Mouse (Mus musculus): ENCODE data around the gene Stub1. TPM values are rescaled to one million over a fixed set of nuclear protein-coding genes. Genes with fewer than 3 reads are reported as not detected.
"Not testable (repeated sequence)": the region's sequence is repeated elsewhere in the genome, so short reads cannot be mapped to it uniquely, and the experiment has no call there.

Gene Stub1
- polyA plus RNA-seq, 1 experiment from 2014 or later: 112 TPM

DNA sequence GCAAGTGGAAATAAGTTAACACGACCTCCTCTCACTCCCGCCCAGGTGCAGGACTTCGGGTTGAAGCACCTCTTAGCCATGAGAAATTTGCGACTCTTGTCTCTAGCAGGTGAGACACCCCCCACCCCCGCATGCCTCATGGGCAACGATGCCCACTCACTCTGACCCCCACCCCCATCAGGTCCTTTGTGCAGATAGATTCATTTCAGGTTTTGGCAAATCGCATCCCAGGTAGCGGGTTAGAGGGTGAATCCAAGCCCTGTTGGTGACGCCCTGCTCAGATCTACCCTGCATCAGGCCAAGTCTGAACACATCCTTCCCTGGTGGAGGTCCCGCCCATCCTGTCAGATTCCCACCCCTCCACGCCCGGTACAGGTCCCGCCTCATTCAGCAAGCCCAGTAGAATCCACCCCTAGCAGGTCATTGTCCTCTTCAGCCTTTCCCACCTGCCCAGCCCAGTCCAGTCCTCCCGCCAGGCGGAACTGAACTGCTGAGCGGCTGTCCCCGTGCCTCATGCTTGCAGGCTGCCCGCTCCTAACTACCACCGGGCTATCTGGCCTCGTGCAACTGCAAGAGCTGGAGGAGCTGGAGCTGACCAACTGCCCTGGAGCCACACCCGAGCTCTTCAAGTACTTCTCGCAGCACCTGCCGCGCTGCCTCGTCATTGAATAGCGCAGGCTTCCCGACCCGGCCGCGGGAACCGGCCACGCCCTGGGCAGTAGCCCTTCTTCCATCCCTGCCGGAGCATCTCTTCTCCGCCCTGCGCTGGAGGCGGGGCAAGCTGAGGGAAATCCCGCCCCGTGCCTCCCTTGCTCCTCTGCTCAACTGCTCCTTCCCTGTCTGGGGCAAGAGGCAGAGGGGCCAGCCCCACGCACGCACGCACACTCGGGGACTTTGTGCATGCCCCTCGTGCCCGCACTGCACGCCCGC, 14.1 kb downstream of the Stub1 start:
- peaks cover 35% of the 10 kb centered on the region for H3K27me3 ChIP-seq (ENCODE audit: control insufficient read depth, insufficient read depth, low read depth, low read length)
- peak overlapping the region; percentile 30; the same call in 1 of the 2 replicates for H3K4me2 ChIP-seq (ENCODE audit: low read depth, low read length)
- no peak overlapping the region for H3K4me3 ChIP-seq (ENCODE audit: low read depth, low read length)
- no peaks in the 10 kb centered on the region for H3K9me3 ChIP-seq (replicated peaks; ENCODE audit: control insufficient read depth, low read length)
- H3K27ac ChIP-seq (ENCODE audit: low read length): no peak overlapping the region
- peaks cover 12% of the 10 kb centered on the region for H3K4me1 ChIP-seq (ENCODE audit: control insufficient read depth, low read depth, low read length)
- 7% methylated on average over 42 of the region's 46 CpGs for WGBS (ENCODE audit: insufficient replicate concordance)
- H3K9ac ChIP-seq (ENCODE audit: low read depth, low read length): no peak overlapping the region
- H3K36me3 ChIP-seq (ENCODE audit: control insufficient read depth, insufficient read depth): no peaks in the 10 kb centered on the region
- peak; percentile 60 for ATAC-seq (ENCODE audit: low read depth)

GRCm38 (mm10) chr17:25817662-25818061, 15.5 kb downstream of the Stub1 start:
- Histone ChIP-seq H3K27ac (ENCODE audit: low read length) (no peak overlapping the region), H3K4me3 (ENCODE audit: low read depth, low read length) (no peak overlapping the region), H3K9me3 (replicated peaks; ENCODE audit: control insufficient read depth, low read length) (no peaks in the 10 kb centered on the region), H3K4me1 (ENCODE audit: control insufficient read depth, low read depth, low read length) (peaks cover 5% of the 10 kb centered on the region), H3K27me3 (ENCODE audit: control insufficient read depth, insufficient read depth, low read depth, low read length) (peaks cover 45% of the 10 kb centered on the region), H3K4me2 (ENCODE audit: low read depth, low read length) (no peak overlapping the region), H3K9ac (ENCODE audit: low read depth, low read length) (no peak overlapping the region), H3K36me3 (ENCODE audit: control insufficient read depth, insufficient read depth) (no peaks in the 10 kb centered on the region)
- ATAC-seq (ENCODE audit: low read depth): no peak
- 64% methylated on average over 11 of the region's 11 CpGs for WGBS (ENCODE audit: insufficient replicate concordance)

DNA sequence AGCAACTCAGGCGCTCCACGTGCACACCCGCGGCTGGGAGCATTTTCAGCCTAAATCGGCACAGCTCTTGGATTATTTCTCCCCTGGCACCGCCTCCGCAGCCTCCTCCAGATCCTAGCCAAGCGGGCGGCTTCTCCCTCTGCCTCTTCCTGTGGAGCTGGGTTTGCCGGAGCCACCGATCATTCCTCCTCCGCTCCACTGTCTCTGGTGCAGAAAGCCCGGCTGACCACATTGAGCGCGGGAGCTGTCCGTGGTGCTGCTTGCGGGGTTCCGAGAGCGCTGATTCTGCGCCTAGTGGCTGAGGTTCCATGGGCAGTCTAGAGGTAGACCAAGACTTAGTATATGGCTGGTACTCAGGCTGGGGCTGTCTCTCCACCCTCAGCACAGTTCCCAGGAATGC, 19.7 kb downstream of the Stub1 start:
- no peak overlapping the region for H3K4me2 ChIP-seq (ENCODE audit: low read depth, low read length)
- peaks cover 9% of the 10 kb centered on the region for H3K4me1 ChIP-seq (ENCODE audit: control insufficient read depth, low read depth, low read length)
- H3K9ac ChIP-seq (ENCODE audit: low read depth, low read length): no peak overlapping the region
- H3K27ac ChIP-seq (ENCODE audit: low read length): no peak overlapping the region
- 0 out of 2 replicates have a peak, but pooled peaks have one; percentile 13 for ATAC-seq (ENCODE audit: low read depth)
- H3K36me3 ChIP-seq (ENCODE audit: control insufficient read depth, insufficient read depth): no peaks in the 10 kb centered on the region
- no peak overlapping the region for H3K4me3 ChIP-seq (ENCODE audit: low read depth, low read length)
- 2% methylated on average over 20 of the region's 20 CpGs for WGBS (ENCODE audit: insufficient replicate concordance)
- H3K9me3 ChIP-seq (replicated peaks; ENCODE audit: control insufficient read depth, low read length): no peaks in the 10 kb centered on the region
- H3K27me3 ChIP-seq (ENCODE audit: control insufficient read depth, insufficient read depth, low read depth, low read length): peaks cover 58% of the 10 kb centered on the region

DNA sequence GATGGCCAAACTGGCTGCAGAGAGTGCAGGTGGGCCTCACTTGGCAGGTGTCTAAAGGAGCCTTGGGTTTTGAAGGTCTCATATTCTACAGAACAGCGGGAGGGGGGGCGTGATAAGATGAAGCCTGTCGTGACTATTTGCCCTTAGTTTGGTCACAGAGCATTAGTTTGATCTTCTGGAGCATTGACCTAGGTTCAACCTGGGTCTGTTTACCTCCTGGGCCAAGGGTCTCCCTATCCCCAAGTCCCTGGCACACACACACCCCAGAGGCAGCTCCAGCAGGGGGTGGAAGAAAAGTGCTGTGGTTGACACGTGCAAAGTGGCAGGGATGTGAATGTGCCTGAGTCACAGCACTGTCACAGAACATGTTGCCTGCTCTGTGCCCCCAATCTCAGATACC, 22.3 kb downstream of the Stub1 start:
- H3K4me3 ChIP-seq (ENCODE audit: low read depth, low read length): no peak overlapping the region
- H3K27me3 ChIP-seq (ENCODE audit: control insufficient read depth, insufficient read depth, low read depth, low read length): peaks cover 55% of the 10 kb centered on the region
- no peak overlapping the region for H3K27ac ChIP-seq (ENCODE audit: low read length)
- no peak for ATAC-seq (ENCODE audit: low read depth)
- no peaks in the 10 kb centered on the region for H3K9me3 ChIP-seq (replicated peaks; ENCODE audit: control insufficient read depth, low read length)
- 63% methylated on average over 4 of the region's 4 CpGs for WGBS (ENCODE audit: insufficient replicate concordance)
- H3K36me3 ChIP-seq (ENCODE audit: control insufficient read depth, insufficient read depth): no peaks in the 10 kb centered on the region
- no peak overlapping the region for H3K4me2 ChIP-seq (ENCODE audit: low read depth, low read length)
- H3K9ac ChIP-seq (ENCODE audit: low read depth, low read length): no peak overlapping the region
- peaks cover 9% of the 10 kb centered on the region for H3K4me1 ChIP-seq (ENCODE audit: control insufficient read depth, low read depth, low read length)

DNA sequence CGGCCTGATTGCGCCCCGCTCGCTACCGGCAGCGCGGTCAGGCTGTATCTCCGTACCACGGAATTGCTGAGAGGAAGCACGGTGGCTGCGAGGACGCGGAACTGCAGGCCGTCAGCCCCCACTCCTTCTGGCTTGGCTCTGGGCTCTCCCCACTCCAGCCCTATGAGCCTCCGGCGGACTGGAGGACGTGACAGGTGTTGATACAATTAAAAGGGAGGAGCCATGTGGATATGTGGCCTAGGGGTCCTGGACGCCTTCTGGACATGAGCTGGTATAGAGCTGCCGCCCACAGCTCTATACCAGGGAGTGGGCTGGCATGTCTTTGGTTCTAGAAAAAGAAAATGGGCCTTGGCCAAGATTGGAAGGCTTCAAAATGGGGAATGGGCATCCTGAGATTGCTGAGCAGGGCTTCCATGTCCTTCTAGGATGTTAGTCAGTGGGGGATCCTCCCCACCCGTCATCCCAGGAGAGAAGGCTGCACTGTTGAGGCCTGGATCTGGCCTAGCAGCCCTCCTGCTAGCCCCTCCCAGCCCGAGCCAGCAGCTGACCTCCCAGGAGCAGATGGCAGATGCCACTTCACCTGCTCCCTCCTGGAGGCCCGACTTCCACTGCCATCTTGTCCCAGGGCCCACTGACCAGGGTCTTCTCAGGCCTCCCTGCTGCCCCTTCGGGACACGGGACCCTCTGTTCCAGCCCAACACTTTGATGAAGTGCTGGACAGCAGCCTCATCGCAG, 23.4 kb downstream of the Stub1 start:
- H3K4me3 ChIP-seq (ENCODE audit: low read depth, low read length): peak overlapping the region; percentile 56
- peak overlapping the region; percentile 67 for H3K4me2 ChIP-seq (ENCODE audit: low read depth, low read length)
- H3K27ac ChIP-seq (ENCODE audit: low read length): no peak overlapping the region
- WGBS (ENCODE audit: insufficient replicate concordance): 10% methylated on average over 25 of the region's 25 CpGs
- no peak overlapping the region for H3K9ac ChIP-seq (ENCODE audit: low read depth, low read length)
- ATAC-seq (ENCODE audit: low read depth): no peak
- H3K9me3 ChIP-seq (replicated peaks; ENCODE audit: control insufficient read depth, low read length): no peaks in the 10 kb centered on the region
- peaks cover 55% of the 10 kb centered on the region for H3K27me3 ChIP-seq (ENCODE audit: control insufficient read depth, insufficient read depth, low read depth, low read length)
- H3K36me3 ChIP-seq (ENCODE audit: control insufficient read depth, insufficient read depth): no peaks in the 10 kb centered on the region
- H3K4me1 ChIP-seq (ENCODE audit: control insufficient read depth, low read depth, low read length): peaks cover 9% of the 10 kb centered on the region

DNA sequence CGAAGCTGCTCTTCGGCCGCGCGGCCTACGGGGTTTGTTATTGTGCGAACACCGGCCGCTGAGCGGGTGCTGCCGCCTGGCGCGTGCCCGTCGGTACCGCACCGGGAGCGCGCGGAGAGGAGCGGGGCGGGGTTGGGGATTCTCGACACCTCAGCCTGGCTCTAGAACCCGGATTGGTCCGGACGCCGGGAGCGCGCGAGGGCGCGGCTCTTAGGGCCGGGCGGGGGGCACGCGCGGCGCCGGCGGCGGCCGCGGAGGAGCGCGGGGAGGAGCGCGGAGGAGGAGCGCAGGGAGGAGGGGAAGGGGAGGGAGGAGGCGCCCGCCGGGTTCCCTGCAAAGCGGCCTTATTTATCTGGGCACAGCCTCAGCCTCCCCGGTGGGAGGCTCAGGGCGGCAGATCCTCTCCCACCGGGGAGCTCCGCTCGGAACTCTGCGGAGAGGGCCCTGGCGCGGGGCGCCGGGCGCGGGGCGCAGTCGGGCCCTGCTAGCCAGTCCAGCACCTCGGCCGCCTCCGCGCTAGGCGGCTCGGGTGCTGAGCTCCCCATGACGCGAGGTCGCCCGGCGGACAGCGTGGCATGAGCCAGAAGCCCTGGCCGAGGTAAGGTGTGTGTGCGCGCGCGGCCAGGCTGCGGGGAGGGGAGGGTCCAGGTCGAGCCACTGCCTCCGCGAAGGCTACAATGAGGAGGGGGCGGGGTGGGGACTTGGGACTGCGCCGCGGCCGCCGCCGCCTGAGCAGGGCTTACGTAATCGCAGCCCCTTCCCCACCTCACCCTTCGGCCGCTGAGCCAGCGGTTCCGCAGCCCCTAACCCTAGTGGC, 24.2 kb downstream of the Stub1 start, which contains the start of gene Fbxl16:
TSS of gene Fbxl16 (plus strand) at position 297 of the 817 bp plus-strand sequence.
- no peaks in the 10 kb centered on the region for H3K9me3 ChIP-seq (replicated peaks; ENCODE audit: control insufficient read depth, low read length)
- no peaks in the 10 kb centered on the region for H3K36me3 ChIP-seq (ENCODE audit: control insufficient read depth, insufficient read depth)
- peaks cover 9% of the 10 kb centered on the region for H3K4me1 ChIP-seq (ENCODE audit: control insufficient read depth, low read depth, low read length)
- H3K27ac ChIP-seq (ENCODE audit: low read length): no peak within 1 kb of the TSS
- H3K27me3 ChIP-seq (ENCODE audit: control insufficient read depth, insufficient read depth, low read depth, low read length): peaks cover 55% of the 10 kb centered on the region
- H3K4me3 ChIP-seq (ENCODE audit: low read depth, low read length): peak within 1 kb of the TSS; percentile 56
- H3K4me2 ChIP-seq (ENCODE audit: low read depth, low read length): peak within 1 kb of the TSS; percentile 67
- H3K9ac ChIP-seq (ENCODE audit: low read depth, low read length): peak within 1 kb of the TSS; percentile 8; the same call in 1 of the 2 replicates
- under 1% methylated on average over 91 of the region's 100 CpGs for WGBS (ENCODE audit: insufficient replicate concordance)
- peak; percentile 66; the same call in 1 of the 2 replicates for ATAC-seq (ENCODE audit: low read depth)

DNA sequence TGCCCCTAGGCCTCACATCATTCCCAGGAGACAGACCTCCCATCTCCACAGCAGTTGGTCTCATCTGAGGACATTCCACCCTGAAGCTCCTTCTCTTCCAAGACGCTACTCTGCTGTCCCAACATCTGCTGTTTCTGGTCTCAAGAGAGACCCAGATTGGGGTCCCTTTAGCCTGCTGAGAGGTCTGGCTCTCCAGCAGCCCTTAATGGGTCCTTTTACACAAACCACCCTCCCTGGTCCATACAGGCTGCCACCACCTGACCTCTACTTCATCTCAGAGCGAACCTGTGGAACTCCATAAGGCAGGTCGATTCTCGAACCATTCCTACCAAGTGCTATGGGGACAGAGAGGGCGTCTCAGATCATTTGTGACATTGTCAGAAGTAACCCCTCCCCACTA, 25.2 kb downstream of the Stub1 start:
- Histone ChIP-seq H3K4me3 (ENCODE audit: low read depth, low read length) (no peak overlapping the region), H3K4me2 (ENCODE audit: low read depth, low read length) (no peak overlapping the region), H3K27ac (ENCODE audit: low read length) (no peak overlapping the region), H3K9ac (ENCODE audit: low read depth, low read length) (no peak overlapping the region), H3K4me1 (ENCODE audit: control insufficient read depth, low read depth, low read length) (peaks cover 9% of the 10 kb centered on the region), H3K36me3 (ENCODE audit: control insufficient read depth, insufficient read depth) (no peaks in the 10 kb centered on the region), H3K27me3 (ENCODE audit: control insufficient read depth, insufficient read depth, low read depth, low read length) (peaks cover 50% of the 10 kb centered on the region), H3K9me3 (replicated peaks; ENCODE audit: control insufficient read depth, low read length) (no peaks in the 10 kb centered on the region)
- WGBS (ENCODE audit: insufficient replicate concordance): 33% methylated on average over 5 of the region's 5 CpGs
- ATAC-seq (ENCODE audit: low read depth): no peak

DNA sequence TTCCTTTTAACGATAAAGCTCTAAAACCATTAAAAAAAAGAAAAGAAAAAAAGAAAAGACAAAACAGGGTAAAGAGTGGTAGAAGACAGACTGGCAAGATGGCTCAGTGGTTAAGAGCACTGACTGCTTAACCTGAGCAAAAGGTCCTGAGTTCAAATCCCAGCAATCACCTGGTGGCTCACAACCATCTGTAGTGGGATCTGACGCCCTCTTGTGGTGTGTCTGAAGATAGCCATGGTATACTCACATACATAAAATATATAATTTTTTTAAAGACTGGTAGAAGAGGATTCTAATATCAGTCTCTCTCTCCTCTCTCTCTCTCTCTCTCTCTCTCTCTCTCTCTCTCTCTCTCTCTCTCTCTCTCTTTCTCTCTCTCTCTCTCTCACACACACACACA, 25.8 kb downstream of the Stub1 start:
- H3K4me3 ChIP-seq (ENCODE audit: low read depth, low read length); H3K4me2 ChIP-seq (ENCODE audit: low read depth, low read length); H3K9ac ChIP-seq (ENCODE audit: low read depth, low read length); H3K27ac ChIP-seq (ENCODE audit: low read length); ATAC-seq (ENCODE audit: low read depth); H3K4me1 ChIP-seq (ENCODE audit: control insufficient read depth, low read depth, low read length); H3K36me3 ChIP-seq (ENCODE audit: control insufficient read depth, insufficient read depth); H3K9me3 ChIP-seq (replicated peaks; ENCODE audit: control insufficient read depth, low read length): not testable (repeated sequence)
- WGBS (ENCODE audit: insufficient replicate concordance): 29% methylated on average over 2 of the region's 2 CpGs
- peaks cover 49% of the 10 kb centered on the region for H3K27me3 ChIP-seq (ENCODE audit: control insufficient read depth, insufficient read depth, low read depth, low read length)

Measured in liver, embryonic 16.5 days (tissue).